ENCODE assay signal across 9 mouse cellular contexts in the genomic region with DNA sequence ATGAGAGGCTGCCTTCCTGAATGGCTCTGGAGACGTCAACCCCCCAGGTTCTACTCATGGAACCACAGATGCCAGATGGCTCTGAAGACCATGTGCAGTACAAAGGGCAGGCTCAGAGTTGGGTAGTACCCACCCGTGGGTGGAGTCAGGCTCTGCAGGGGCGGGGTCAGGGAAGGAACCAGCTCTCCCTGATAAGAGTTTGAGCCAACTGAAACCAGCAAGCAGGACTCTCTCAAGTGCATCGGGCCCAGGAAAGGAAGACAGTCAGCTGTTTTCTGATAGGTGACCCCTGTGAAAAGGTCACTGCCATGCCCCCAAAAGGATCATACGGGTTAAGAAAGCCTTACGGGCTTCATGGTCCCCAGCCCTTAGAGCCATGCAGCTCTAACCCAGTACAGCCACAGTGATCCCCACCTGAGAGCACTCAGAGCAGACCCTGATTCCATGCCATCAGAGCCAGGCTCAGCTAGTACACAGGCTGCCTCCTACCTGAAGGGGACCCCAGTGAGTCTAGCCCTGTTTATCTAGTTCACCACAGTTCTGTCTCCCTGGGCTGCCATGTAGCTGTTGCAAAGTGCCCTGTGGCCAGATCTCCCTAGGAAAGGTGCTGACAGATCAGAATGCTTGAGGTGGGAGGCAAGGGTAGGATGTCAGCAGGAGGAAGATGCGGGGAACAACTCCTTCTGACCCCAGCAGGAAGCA. TPM values are rescaled to one million over a fixed set of nuclear protein-coding genes. Genes with fewer than 3 reads are reported as not detected.
DNase-seq lines count a peak whose midpoint lies in the region; ATAC-seq and TF ChIP-seq lines count a peak whose summit lies in the region.
"Had no signal": no experiment of that assay in that cellular context is flagged by ENCODE, and none has a peak within 500 bp of the region (broad histone marks: within the 10 kb centered on the region; RNA-seq: fewer than 3 reads in every experiment).

No protein-coding gene starts in this region.

- DNase-seq in thymus, postnatal 14 days = peak; percentile 34
- DNase-seq in thymus, adult 2 months = no peak
- DNase-seq in kidney, adult 18-20 months = peak; percentile 41
- peak; percentile 28 for DNase-seq in lung, postnatal 14 days
- DNase-seq in ovary, postnatal 10 days (ENCODE audit: low spot score) = no peak
- DNase-seq in heart, adult 9 months (ENCODE audit: low spot score in 2 of 2) = no peak

- WGBS in thymus, adult 2 months = 43% methylated on average over 7 of the region's 7 CpGs

- H3K27me3 ChIP-seq in thymus, adult 2 months (ENCODE audit: control insufficient read depth, insufficient read depth, low read length) = no peaks in the 10 kb centered on the region
- H3K27me3 ChIP-seq: embryonic facial prominence, embryonic 13.5 days had no signal

- H3K4me3 ChIP-seq in thymus, adult 2 months (ENCODE audit: control insufficient read depth, insufficient read depth, low read length) = no peak overlapping the region
- H3K4me3 ChIP-seq: embryonic facial prominence, embryonic 13.5 days had no signal

- TF ChIP-seq CTCF in thymus, adult 2 months (IDR thresholded peaks at IDR 0.05; ENCODE audit: borderline replicate concordance, control insufficient read depth, extremely low read depth, insufficient read depth, low read length, poor library complexity) = no peak

- H3K27ac ChIP-seq in thymus, adult 2 months (ENCODE audit: control insufficient read depth, insufficient read depth, low read length) = no peak overlapping the region
- H3K27ac ChIP-seq: embryonic facial prominence, embryonic 13.5 days; hindbrain, postnatal 0 days had no signal

- no peak for TF ChIP-seq POLR2A in thymus, adult 2 months (IDR thresholded peaks at IDR 0.05; ENCODE audit: control insufficient read depth, extremely low read depth, insufficient read depth, low read length, poor library complexity)

- no peak for ATAC-seq in activated CD4-positive, CD25-positive, alpha-beta regulatory T cell, adult 4 months
- ATAC-seq: hindbrain, postnatal 0 days had no signal

- H3K36me3 ChIP-seq in thymus, adult 2 months (ENCODE audit: control insufficient read depth, insufficient read depth, low read length) = no peaks in the 10 kb centered on the region

- H3K4me1 ChIP-seq in thymus, adult 2 months (replicated peaks; ENCODE audit: control insufficient read depth, insufficient read depth, low read length) = no peaks in the 10 kb centered on the region

RNA-seq across cellular contexts. Expression of gene Gp9, which starts 13.1 kb away (rescaled TPM):
- 1.2 and 2.6 TPM in 2 replicates for polyA plus RNA-seq in thymus, adult 2 months (2012; rRNA removed)
- polyA plus RNA-seq in activated CD4-positive, CD25-positive, alpha-beta regulatory T cell, adult 4 months (2017; shearing (Covaris generic)) = not detected

RNA-seq across cellular contexts. Expression of gene Rab43, which starts 21.0 kb away (rescaled TPM):
- 54.4 and 56.0 TPM in 2 replicates for polyA plus RNA-seq in thymus, adult 2 months (2012; rRNA removed)
- polyA plus RNA-seq in activated CD4-positive, CD25-positive, alpha-beta regulatory T cell, adult 4 months (2017; shearing (Covaris generic)) = 10 to 100 TPM in 1 of 2 experiments, 1 to 10 TPM in 1; 9.4 to 17.2 TPM

RNA-seq across cellular contexts. Expression of gene Gm45140, which starts 44.7 kb away (rescaled TPM):
- 0.56 and 1.2 TPM in 2 replicates for polyA plus RNA-seq in thymus, adult 2 months (2012; rRNA removed)
- polyA plus RNA-seq in activated CD4-positive, CD25-positive, alpha-beta regulatory T cell, adult 4 months (2017; shearing (Covaris generic)) = 1 to 10 TPM; 2.5 to 3.6 TPM

RNA-seq across cellular contexts. Expression of gene Isy1, which starts 47.7 kb away (rescaled TPM):
- 50.7 and 51.1 TPM in 2 replicates for polyA plus RNA-seq in thymus, adult 2 months (2012; rRNA removed)
- polyA plus RNA-seq in activated CD4-positive, CD25-positive, alpha-beta regulatory T cell, adult 4 months (2017; shearing (Covaris generic)) = 100 to 1,000 TPM in 1 of 2 experiments, 10 to 100 TPM in 1; 82.2 to 102 TPM

RNA-seq across cellular contexts. Expression of gene Cnbp, which starts 60.0 kb away (rescaled TPM):
- polyA plus RNA-seq in thymus, adult 2 months (2012; rRNA removed) = 302 and 311 TPM in 2 replicates
- 1,000 to 10,000 TPM; 1,007 to 1,067 TPM for polyA plus RNA-seq in activated CD4-positive, CD25-positive, alpha-beta regulatory T cell, adult 4 months (2017; shearing (Covaris generic))

Comparison
In these comparisons a context has a peak if more than half of its experiments do, and no peak if none do; other contexts are left out.
1. DNase-seq: peak in thymus, postnatal 14 days (single experiment), kidney, adult 18-20 months (single experiment) and lung, postnatal 14 days (single experiment); none in thymus, adult 2 months (single experiment), ovary, postnatal 10 days (single experiment) and heart, adult 9 months (0 of 2).